Mouse (Mus musculus) olfactory bulb, adult 2 months (tissue): ENCODE data around the gene St3gal3.

Source experiments
- CTCF ChIP-seq: fragments of 200-500 bp; IDR thresholded peaks from 2 replicates; pipeline ENCODE4 v1.5.1; 2012; ENCODE audit warnings: low read depth, mild to moderate bottlenecking, low read length, moderate library complexity; ENCODE audit not compliant: insufficient read depth
- POLR2A ChIP-seq: fragments of 200-500 bp; IDR thresholded peaks from 2 replicates; pipeline ENCODE4 v1.6.1; 2012; ENCODE audit warnings: mild to moderate bottlenecking, low read depth, low read length, moderate library complexity; ENCODE audit not compliant: insufficient read depth

DNA sequence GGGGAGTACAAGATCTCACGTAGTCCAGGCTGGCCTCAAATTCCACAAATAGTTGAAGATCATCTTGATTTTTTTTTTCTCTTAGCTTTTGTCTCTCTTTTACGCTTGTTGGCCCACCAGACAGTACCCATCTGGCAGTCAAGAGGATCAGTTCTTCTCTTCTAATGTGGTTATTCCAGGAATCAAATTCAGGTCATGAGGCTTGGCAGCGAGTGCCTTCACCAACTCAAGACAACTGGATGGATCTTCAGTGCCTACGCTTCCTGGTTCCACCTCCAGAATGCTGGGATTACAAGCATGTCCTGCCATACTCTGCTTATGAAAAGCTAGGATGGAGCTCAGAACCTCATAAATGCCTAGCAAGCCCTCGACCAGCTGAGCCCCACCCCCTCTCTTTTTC, 3.4 kb downstream of the St3gal3 start:
- TF ChIP-seq CTCF (no peak), POLR2A (no peak)
